In genomic region chr10:24873624-24874023, GRCm38 (mm10) we compare ENCODE assay signal across 15 mouse cellular contexts. TPM values are rescaled to one million over a fixed set of nuclear protein-coding genes. Genes with fewer than 3 reads are reported as not detected.
DNase-seq lines count a peak whose midpoint lies in the region; ATAC-seq and TF ChIP-seq lines count a peak whose summit lies in the region.
"Had no signal": no experiment of that assay in that cellular context is flagged by ENCODE, and none has a peak within 500 bp of the region (broad histone marks: within the 10 kb centered on the region; RNA-seq: fewer than 3 reads in every experiment).

No protein-coding gene starts in this region.

- no peak for TF ChIP-seq POLR2A in CH12.LX (IDR thresholded peaks at IDR 0.05; ENCODE audit: low read depth, low read length)

- dilution Hi-C loops in CH12.LX (cut with MboI; ENCODE audit: extremely low pct_ligation_motif_present, extremely low pct_unique_long_range_greater_than_20kb, low sequenced_read_pairs): no loop called here

- no peak for ATAC-seq in CD4-positive, CD25-positive, alpha-beta regulatory T cell, adult 4 months
- ATAC-seq in megakaryocyte progenitor cell, adult 5-6 weeks (replicated peaks; ENCODE audit: poor library complexity): no peak

- in situ Hi-C loops in CH12.LX (cut with MboI; ENCODE audit: low pct_ligation_motif_present, low pct_unique_long_range_greater_than_20kb, low sequenced_read_pairs): loop anchor here (10.0 kb wide), 1 partner anchor 341 kb away; no protein-coding TSS in a partner anchor

- H3K27me3 ChIP-seq in CH12.LX (replicated peaks): no peaks in the 10 kb centered on the region
- H3K27me3 ChIP-seq: embryonic facial prominence, embryonic 15.5 days; limb, embryonic 15.5 days; neural tube, embryonic 13.5 days had no signal

- no peak for TF ChIP-seq EP300 in CH12.LX (IDR thresholded peaks at IDR 0.05; ENCODE audit: low read length)

- TF ChIP-seq RAD21 in CH12.LX (IDR thresholded peaks at IDR 0.05; ENCODE audit: low read depth, low read length): peak; percentile 5

- peak; percentile 60 for TF ChIP-seq CTCF in layer of hippocampus, adult 2 months (conservative IDR thresholded peaks at IDR 0.05)
- peak; percentile 48 to 50 for TF ChIP-seq CTCF in CH12.LX (conservative IDR thresholded peaks at IDR 0.05 in 1 of 2, IDR thresholded peaks at IDR 0.05 in 1 of 2; ENCODE audit: low read depth in 2 of 2, low read length in 2 of 2)

- DNase-seq in CD4-positive, CD25-positive, alpha-beta regulatory T cell, adult 2 months (ENCODE audit: low read depth, low spot score): peak; percentile 34
- no peak for DNase-seq in layer of hippocampus, adult 2 months (ENCODE audit: low spot score in 2 of 2)
- no peak for DNase-seq in layer of hippocampus, adult 11-12 months (ENCODE audit: low spot score)
- DNase-seq in CH12.LX (ENCODE audit: extremely low read depth): peak; percentile 24
- peak; percentile 19 for DNase-seq in c-Kit-positive CD71-positive TER-119-positive erythroid progenitor cells, embryonic 14.5 days (ENCODE audit: low spot score)
- no peak for DNase-seq in thymus, postnatal 10 days (ENCODE audit: low spot score in 2 of 2)
- DNase-seq: adrenal gland, adult 2 months; right cerebral cortex, postnatal 14 days; thymus, adult 18-20 months had no signal

- H3K9ac ChIP-seq in CH12.LX (ENCODE audit: insufficient read depth, low read depth): no peak overlapping the region
- H3K9ac ChIP-seq: embryonic facial prominence, embryonic 15.5 days; limb, embryonic 15.5 days; neural tube, embryonic 13.5 days had no signal

- peaks cover 0 to 8% of the 10 kb centered on the region in 2 experiments; a peak in 2 of 4 replicates for H3K4me1 ChIP-seq in CH12.LX (ENCODE audit: control insufficient read depth in 1 of 2, insufficient read depth in 2 of 2)
- H3K4me1 ChIP-seq: limb, embryonic 15.5 days had no signal

- no peak overlapping the region for H3K4me2 ChIP-seq in CH12.LX (ENCODE audit: insufficient read depth, low read depth, poor library complexity, severe bottlenecking)
- H3K4me2 ChIP-seq: embryonic facial prominence, embryonic 15.5 days; limb, embryonic 15.5 days; midbrain, embryonic 11.5 days; neural tube, embryonic 13.5 days had no signal

- H3K9me3 ChIP-seq in CH12.LX (replicated peaks; ENCODE audit: low read length): no peaks in the 10 kb centered on the region
- H3K9me3 ChIP-seq: embryonic facial prominence, embryonic 15.5 days; limb, embryonic 15.5 days; neural tube, embryonic 13.5 days had no signal

- peaks cover 51 to 65% of the 10 kb centered on the region in 2 experiments for H3K36me3 ChIP-seq in CH12.LX (replicated peaks in 1 of 2; ENCODE audit: control insufficient read depth in 1 of 2, insufficient read depth in 1 of 2, low read length in 1 of 2)

- H3K79me2 ChIP-seq in CH12.LX (replicated peaks; ENCODE audit: control insufficient read depth, extremely low read depth, insufficient read depth, poor library complexity, severe bottlenecking): peaks cover 14% of the 10 kb centered on the region; the same call in 1 of the 2 replicates

- H3K4me3 ChIP-seq in layer of hippocampus, adult 2 months: no peak overlapping the region
- no peak overlapping the region for H3K4me3 ChIP-seq in CH12.LX (replicated peaks in 1 of 3; ENCODE audit: low read depth in 2 of 3, low read length in 2 of 3, poor library complexity in 1 of 3)
- H3K4me3 ChIP-seq: embryonic facial prominence, embryonic 15.5 days; limb, embryonic 15.5 days; neural tube, embryonic 13.5 days had no signal

- H3K27ac ChIP-seq in layer of hippocampus, adult 2 months: no peak overlapping the region
- H3K27ac ChIP-seq in CH12.LX (ENCODE audit: insufficient read depth, low read depth): no peak overlapping the region
- H3K27ac ChIP-seq: embryonic facial prominence, embryonic 15.5 days; limb, embryonic 15.5 days; neural tube, embryonic 13.5 days had no signal

TF ChIP-seq in CH12.LX, 34 proteins besides CTCF, POLR2A, EP300 and RAD21:
- peak; percentile 13; the same call in 1 of the 2 replicates for TF ChIP-seq SMC3 (IDR thresholded peaks at IDR 0.05; ENCODE audit: low read depth, low read length)
- no peak for TF ChIP-seq PAX5 (IDR thresholded peaks at IDR 0.05; ENCODE audit: low read length)
- no peak for TF ChIP-seq E2F4 (IDR thresholded peaks at IDR 0.05; ENCODE audit: insufficient replicate concordance, low read depth, low read length)
- no peak for TF ChIP-seq ETS1 (conservative IDR thresholded peaks at IDR 0.05; ENCODE audit: low read depth, low read length)

RNA-seq across cellular contexts. Expression of gene Med23, which starts 3.8 kb away (rescaled TPM):
- 10 to 100 TPM; 18.9 to 31.7 TPM for polyA plus RNA-seq in CD4-positive, CD25-positive, alpha-beta regulatory T cell, adult 4 months (2017; shearing (Covaris generic))
- 10 to 100 TPM; 32.6 to 36.6 TPM for total RNA-seq in layer of hippocampus, adult 2 months (2021)
- total RNA-seq in CH12.LX (2012; rRNA removed) (43.5 and 43.6 TPM in 2 replicates), CH12.LX (2014; rRNA removed) (45.6 and 46.7 TPM in 2 replicates)
- 37.1 and 45.7 TPM in 2 replicates for polyA plus RNA-seq in CH12.LX (2012; ENCODE audit: insufficient read length, low read depth)
- total RNA-seq in megakaryocyte progenitor cell, adult 5-6 weeks (2015): 20.5 and 25.2 TPM in 2 replicates
- 22.8 and 32.5 TPM in 2 replicates for total RNA-seq in megakaryocyte progenitor cell, adult 5-6 weeks (2017)

RNA-seq across cellular contexts. Expression of gene Enpp3, which starts 31.0 kb away (rescaled TPM):
- polyA plus RNA-seq in CD4-positive, CD25-positive, alpha-beta regulatory T cell, adult 4 months (2017; shearing (Covaris generic)): under 1 TPM; 0.18 to 0.23 TPM
- under 1 TPM; 0.33 to 0.56 TPM for total RNA-seq in layer of hippocampus, adult 2 months (2021)
- 0.04 TPM in 1 of 2 replicates, not detected in the other for total RNA-seq in CH12.LX (2012; rRNA removed)
- 0.08 and 0.15 TPM in 2 replicates for total RNA-seq in CH12.LX (2014; rRNA removed)
- 0.24 and 0.48 TPM in 2 replicates for polyA plus RNA-seq in CH12.LX (2012; ENCODE audit: insufficient read length, low read depth)
- 0.22 and 0.54 TPM in 2 replicates for total RNA-seq in megakaryocyte progenitor cell, adult 5-6 weeks (2015)
- 0.10 and 0.12 TPM in 2 replicates for total RNA-seq in megakaryocyte progenitor cell, adult 5-6 weeks (2017)

RNA-seq across cellular contexts. Expression of gene Arg1, which starts 53.7 kb away (rescaled TPM):
- 1 to 10 TPM; 2.2 to 3.3 TPM for polyA plus RNA-seq in CD4-positive, CD25-positive, alpha-beta regulatory T cell, adult 4 months (2017; shearing (Covaris generic))
- under 1 TPM in 1 of 2 experiments, not detected in 1; 0.25 TPM for total RNA-seq in layer of hippocampus, adult 2 months (2021)
- total RNA-seq in CH12.LX (2012; rRNA removed) (0.29 and 0.55 TPM in 2 replicates), CH12.LX (2014; rRNA removed) (0.20 and 0.26 TPM in 2 replicates)
- 0.20 and 0.40 TPM in 2 replicates for polyA plus RNA-seq in CH12.LX (2012; ENCODE audit: insufficient read length, low read depth)
- not detected in 2 replicates for total RNA-seq in megakaryocyte progenitor cell, adult 5-6 weeks (2015)
- not detected in 2 replicates for total RNA-seq in megakaryocyte progenitor cell, adult 5-6 weeks (2017)

Comparison
In these comparisons a context has a peak if more than half of its experiments do, and no peak if none do; other contexts are left out.
1. DNase-seq: peak in CD4-positive, CD25-positive, alpha-beta regulatory T cell, adult 2 months (single experiment), CH12.LX (single experiment) and c-Kit-positive CD71-positive TER-119-positive erythroid progenitor cells, embryonic 14.5 days (single experiment); none in layer of hippocampus, adult 2 months (0 of 2), layer of hippocampus, adult 11-12 months (single experiment) and thymus, postnatal 10 days (0 of 2).